Mouse (Mus musculus): ENCODE measurements around the gene Rrp9. TPM values are rescaled to one million over a fixed set of nuclear protein-coding genes. Genes with fewer than 3 reads are reported as not detected.
A peak's percentile ranks its signal among the peaks of the same experiment; 100 is the strongest.

The Rrp9 gene
- polyA plus RNA-seq, 1 experiment from 2014 or later = 21.8 TPM

DNA sequence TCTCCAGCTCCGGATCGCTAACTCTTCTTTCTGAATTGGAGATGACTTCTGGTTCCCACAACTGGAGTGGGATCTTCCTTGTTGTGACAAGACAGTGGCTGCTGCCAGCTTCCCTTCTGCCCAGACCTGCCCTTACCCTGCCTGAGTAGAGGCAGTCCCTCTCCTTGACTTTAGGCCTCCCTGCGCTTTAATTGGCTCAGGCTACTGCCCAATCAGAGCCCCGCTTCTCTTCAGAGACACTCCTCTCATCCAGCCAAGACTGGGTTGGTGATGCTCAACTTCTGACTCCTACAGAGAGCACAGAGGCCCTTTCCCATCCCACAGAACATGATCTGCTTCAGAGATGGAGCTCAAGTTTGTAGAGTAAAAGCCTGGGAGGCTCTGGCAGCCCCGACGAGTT, 28.5 kb downstream of the Rrp9 start:
- Histone ChIP-seq H3K4me3 (ENCODE audit: control insufficient read depth in 1 of 2, insufficient read depth in 1 of 2, low read depth in 1 of 2, low read length in 2 of 2) (no peak overlapping the region), H3K4me2 (ENCODE audit: low read length) (no peak overlapping the region), H3K27me3 (ENCODE audit: control insufficient read depth, insufficient read depth, low read length) (peaks cover 4% of the 10 kb centered on the region), H3K27ac (replicated peaks in 1 of 2; ENCODE audit: control insufficient read depth in 1 of 2, insufficient read depth in 1 of 2, low read depth in 2 of 2, low read length in 2 of 2) (no peak overlapping the region), H3K4me1 (ENCODE audit: control insufficient read depth in 2 of 2, insufficient read depth in 2 of 2, low read length in 2 of 2) (no peaks in the 10 kb centered on the region), H3K9ac (ENCODE audit: low read length) (no peak overlapping the region), H3K9me3 (ENCODE audit: control insufficient read depth, low read length) (no peaks in the 10 kb centered on the region), H3K36me3 (ENCODE audit: control insufficient read depth, insufficient read depth, low read length) (no peaks in the 10 kb centered on the region)
- ATAC-seq (ENCODE audit: insufficient number of reproducible peaks, insufficient read depth, low FRiP score, low read depth) = no peak
- 70% methylated on average over 6 of the region's 6 CpGs for WGBS

DNA sequence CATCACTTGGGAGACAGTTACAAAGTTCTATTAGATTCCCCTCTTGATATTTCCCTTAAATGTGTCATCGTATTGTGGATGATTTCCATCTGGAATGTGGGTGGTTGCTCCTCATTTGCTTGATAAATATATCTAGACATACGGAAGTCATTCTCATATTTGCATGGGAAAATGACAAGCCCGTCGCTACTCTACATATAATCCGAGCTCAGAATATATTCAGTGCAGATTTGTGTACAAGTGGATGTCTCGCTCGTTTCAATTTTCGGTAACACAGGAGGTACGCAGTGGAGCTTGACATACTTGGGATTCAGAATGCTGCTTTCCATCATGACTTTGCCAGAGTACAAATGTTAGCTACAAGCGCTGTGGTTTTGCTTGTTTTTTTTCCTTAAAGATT, 33.6 kb downstream of the Rrp9 start:
- Histone ChIP-seq H3K4me2 (ENCODE audit: low read length) (no peak overlapping the region), H3K4me3 (ENCODE audit: control insufficient read depth in 1 of 2, insufficient read depth in 1 of 2, low read depth in 1 of 2, low read length in 2 of 2) (no peak overlapping the region), H3K9ac (ENCODE audit: low read length) (no peak overlapping the region), H3K27ac (replicated peaks in 1 of 2; ENCODE audit: control insufficient read depth in 1 of 2, insufficient read depth in 1 of 2, low read depth in 2 of 2, low read length in 2 of 2) (no peak overlapping the region), H3K27me3 (ENCODE audit: control insufficient read depth, insufficient read depth, low read length) (peaks cover 7% of the 10 kb centered on the region), H3K9me3 (ENCODE audit: control insufficient read depth, low read length) (no peaks in the 10 kb centered on the region), H3K4me1 (ENCODE audit: control insufficient read depth in 2 of 2, insufficient read depth in 2 of 2, low read length in 2 of 2) (peaks cover 5 to 9% of the 10 kb centered on the region in 2 experiments; a peak in 3 of 4 replicates), H3K36me3 (ENCODE audit: control insufficient read depth, insufficient read depth, low read length) (no peaks in the 10 kb centered on the region)
- ATAC-seq (ENCODE audit: insufficient number of reproducible peaks, insufficient read depth, low FRiP score, low read depth) = no peak
- 86% methylated on average over 10 of the region's 10 CpGs for WGBS

DNA sequence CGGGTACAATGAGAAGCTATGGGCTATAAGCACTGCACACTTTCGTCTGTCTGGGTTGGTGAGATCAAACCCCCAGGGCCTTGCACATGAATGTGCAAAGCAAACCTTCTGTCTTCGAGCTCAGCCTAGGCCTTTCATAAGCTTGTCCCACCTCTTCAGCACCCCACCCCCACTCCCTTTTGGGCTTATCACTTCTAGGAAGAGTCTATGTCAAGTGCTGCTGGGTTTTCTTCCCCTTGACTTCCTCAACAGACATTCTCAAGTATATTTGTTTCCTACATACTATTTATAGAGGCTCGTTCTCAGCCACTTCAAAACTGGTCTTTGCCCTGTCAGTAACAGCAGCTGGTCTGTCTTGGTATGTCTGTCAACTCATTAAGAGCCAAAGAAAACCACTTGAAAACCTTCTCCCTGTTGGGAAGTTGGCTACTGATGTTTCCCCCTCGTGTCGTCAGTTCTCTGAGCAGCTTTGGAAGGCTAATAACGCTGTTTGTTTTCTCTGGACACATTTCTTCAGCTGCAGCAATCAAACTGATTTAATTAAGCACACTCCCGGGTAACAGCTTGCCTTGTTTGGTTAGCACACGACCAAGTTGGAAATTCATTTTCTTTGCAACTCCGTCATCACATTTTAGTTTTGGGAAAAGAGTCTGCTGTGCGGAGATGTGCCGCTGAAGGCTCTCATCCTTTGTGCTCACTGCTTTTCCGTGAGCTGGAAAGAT, 37.1 kb downstream of the Rrp9 start:
- H3K27ac ChIP-seq (replicated peaks in 1 of 2; ENCODE audit: control insufficient read depth in 1 of 2, insufficient read depth in 1 of 2, low read depth in 2 of 2, low read length in 2 of 2) = no peak overlapping the region
- peaks cover 9% of the 10 kb centered on the region for H3K27me3 ChIP-seq (ENCODE audit: control insufficient read depth, insufficient read depth, low read length)
- H3K4me2 ChIP-seq (ENCODE audit: low read length) = 0 out of 2 replicates have a peak overlapping the region, but pooled peaks have one; percentile 17
- H3K4me3 ChIP-seq (ENCODE audit: control insufficient read depth in 1 of 2, insufficient read depth in 1 of 2, low read depth in 1 of 2, low read length in 2 of 2) = no peak overlapping the region
- peaks cover 5 to 9% of the 10 kb centered on the region in 2 experiments; a peak in 3 of 4 replicates for H3K4me1 ChIP-seq (ENCODE audit: control insufficient read depth in 2 of 2, insufficient read depth in 2 of 2, low read length in 2 of 2)
- no peak for ATAC-seq (ENCODE audit: insufficient number of reproducible peaks, insufficient read depth, low FRiP score, low read depth)
- no peak overlapping the region for H3K9ac ChIP-seq (ENCODE audit: low read length)
- H3K9me3 ChIP-seq (ENCODE audit: control insufficient read depth, low read length) = no peaks in the 10 kb centered on the region
- WGBS = 28% methylated on average over 13 of the region's 13 CpGs
- H3K36me3 ChIP-seq (ENCODE audit: control insufficient read depth, insufficient read depth, low read length) = no peaks in the 10 kb centered on the region

DNA sequence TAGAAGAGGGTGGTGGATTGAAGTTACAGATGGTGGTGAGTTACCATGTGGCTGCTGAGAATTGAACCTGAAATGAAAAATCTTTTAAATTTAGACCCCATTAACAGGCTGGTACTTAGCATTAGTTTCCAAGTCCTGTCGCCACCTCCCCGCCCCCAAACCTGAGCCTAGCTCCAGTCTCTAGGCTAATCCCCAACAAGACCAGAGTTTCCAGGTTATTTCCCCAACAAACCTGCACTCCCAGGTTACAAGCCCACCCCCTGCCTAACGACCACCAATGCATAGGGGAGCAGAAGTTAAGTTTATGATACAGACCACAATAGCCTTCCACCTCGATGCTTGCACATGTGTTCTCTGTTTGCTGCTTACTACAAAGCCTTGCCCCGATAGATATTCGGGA, 37.8 kb downstream of the Rrp9 start:
- Histone ChIP-seq H3K27me3 (ENCODE audit: control insufficient read depth, insufficient read depth, low read length) (peaks cover 9% of the 10 kb centered on the region), H3K4me1 (ENCODE audit: control insufficient read depth in 2 of 2, insufficient read depth in 2 of 2, low read length in 2 of 2) (peaks cover 5 to 9% of the 10 kb centered on the region in 2 experiments; a peak in 3 of 4 replicates), H3K4me2 (ENCODE audit: low read length) (no peak overlapping the region), H3K9ac (ENCODE audit: low read length) (no peak overlapping the region), H3K4me3 (ENCODE audit: control insufficient read depth in 1 of 2, insufficient read depth in 1 of 2, low read depth in 1 of 2, low read length in 2 of 2) (no peak overlapping the region), H3K9me3 (ENCODE audit: control insufficient read depth, low read length) (no peaks in the 10 kb centered on the region), H3K27ac (replicated peaks in 1 of 2; ENCODE audit: control insufficient read depth in 1 of 2, insufficient read depth in 1 of 2, low read depth in 2 of 2, low read length in 2 of 2) (no peak overlapping the region), H3K36me3 (ENCODE audit: control insufficient read depth, insufficient read depth, low read length) (no peaks in the 10 kb centered on the region)
- ATAC-seq (ENCODE audit: insufficient number of reproducible peaks, insufficient read depth, low FRiP score, low read depth) = no peak
- WGBS = 68% methylated on average over 6 of the region's 6 CpGs

DNA sequence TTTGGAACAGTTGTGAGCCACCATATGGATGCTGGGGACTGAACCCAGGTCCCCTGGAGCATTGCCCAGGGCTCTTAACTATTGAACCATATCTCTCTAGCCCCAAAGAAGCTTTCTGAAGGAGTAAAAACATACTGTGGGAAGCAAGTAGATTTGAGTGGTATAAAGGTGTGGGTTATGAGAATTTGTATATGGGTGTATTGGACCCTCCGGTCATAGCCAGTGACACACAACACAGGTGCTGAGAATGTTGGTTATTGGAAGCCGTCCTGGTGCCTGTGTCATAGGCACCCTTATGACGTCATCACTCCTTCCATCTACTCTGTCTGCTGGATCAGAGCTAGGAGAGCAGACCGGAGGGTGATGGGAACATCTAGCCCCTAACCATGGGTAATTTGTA, 38.5 kb downstream of the Rrp9 start, which contains the start of gene Iqcf5:
Gene Iqcf5, plus strand, starts transcription at position 301 of the 400 bp plus-strand sequence.
- 87% methylated on average over 4 of the region's 4 CpGs for WGBS
- no peak within 1 kb of the TSS for H3K9ac ChIP-seq (ENCODE audit: low read length)
- H3K27me3 ChIP-seq (ENCODE audit: control insufficient read depth, insufficient read depth, low read length) = 0 out of 2 replicates have a peak, but pooled peaks cover 6% of the 10 kb centered on the region
- H3K4me3 ChIP-seq (ENCODE audit: control insufficient read depth in 1 of 2, insufficient read depth in 1 of 2, low read depth in 1 of 2, low read length in 2 of 2) = no peak within 1 kb of the TSS
- no peak within 1 kb of the TSS for H3K4me2 ChIP-seq (ENCODE audit: low read length)
- H3K4me1 ChIP-seq (ENCODE audit: control insufficient read depth in 2 of 2, insufficient read depth in 2 of 2, low read length in 2 of 2) = peaks cover 5 to 9% of the 10 kb centered on the region in 2 experiments; a peak in 3 of 4 replicates
- H3K27ac ChIP-seq (replicated peaks in 1 of 2; ENCODE audit: control insufficient read depth in 1 of 2, insufficient read depth in 1 of 2, low read depth in 2 of 2, low read length in 2 of 2) = no peak within 1 kb of the TSS
- no peaks in the 10 kb centered on the region for H3K36me3 ChIP-seq (ENCODE audit: control insufficient read depth, insufficient read depth, low read length)
- H3K9me3 ChIP-seq (ENCODE audit: control insufficient read depth, low read length) = no peaks in the 10 kb centered on the region
- no peak for ATAC-seq (ENCODE audit: insufficient number of reproducible peaks, insufficient read depth, low FRiP score, low read depth)

DNA sequence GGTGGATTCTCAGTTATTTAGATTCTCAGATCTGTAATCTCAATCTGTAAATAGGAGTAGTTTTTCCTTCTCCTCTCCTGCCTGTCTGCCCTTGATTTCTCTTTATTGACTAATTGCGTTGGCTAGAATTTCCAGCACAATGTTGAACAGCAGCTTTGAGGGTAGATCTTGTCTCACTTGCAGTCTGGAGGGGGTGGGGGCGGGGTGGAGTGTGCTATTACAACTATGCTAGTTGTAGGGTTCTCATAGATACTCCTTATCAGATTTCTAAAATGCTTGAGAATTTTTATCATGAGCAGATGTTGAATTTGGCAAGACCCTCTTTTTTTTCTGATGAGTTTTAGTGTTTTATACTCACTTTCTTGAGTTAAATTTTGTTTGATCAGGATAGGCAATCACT, 43.7 kb downstream of the Rrp9 start:
- peaks cover 5% of the 10 kb centered on the region; the same call in 1 of the 2 replicates for H3K27me3 ChIP-seq (ENCODE audit: control insufficient read depth, insufficient read depth, low read length)
- no peaks in the 10 kb centered on the region for H3K36me3 ChIP-seq (ENCODE audit: control insufficient read depth, insufficient read depth, low read length)
- no peaks in the 10 kb centered on the region for H3K4me1 ChIP-seq (ENCODE audit: control insufficient read depth in 2 of 2, insufficient read depth in 2 of 2, low read length in 2 of 2)
- H3K4me2 ChIP-seq (ENCODE audit: low read length) = no peak overlapping the region
- no peak overlapping the region for H3K27ac ChIP-seq (replicated peaks in 1 of 2; ENCODE audit: control insufficient read depth in 1 of 2, insufficient read depth in 1 of 2, low read depth in 2 of 2, low read length in 2 of 2)
- H3K4me3 ChIP-seq (ENCODE audit: control insufficient read depth in 1 of 2, insufficient read depth in 1 of 2, low read depth in 1 of 2, low read length in 2 of 2) = no peak overlapping the region
- 72% methylated on average over 2 of the region's 2 CpGs for WGBS
- H3K9me3 ChIP-seq (ENCODE audit: control insufficient read depth, low read length) = no peaks in the 10 kb centered on the region
- ATAC-seq (ENCODE audit: insufficient number of reproducible peaks, insufficient read depth, low FRiP score, low read depth) = no peak
- H3K9ac ChIP-seq (ENCODE audit: low read length) = no peak overlapping the region

DNA sequence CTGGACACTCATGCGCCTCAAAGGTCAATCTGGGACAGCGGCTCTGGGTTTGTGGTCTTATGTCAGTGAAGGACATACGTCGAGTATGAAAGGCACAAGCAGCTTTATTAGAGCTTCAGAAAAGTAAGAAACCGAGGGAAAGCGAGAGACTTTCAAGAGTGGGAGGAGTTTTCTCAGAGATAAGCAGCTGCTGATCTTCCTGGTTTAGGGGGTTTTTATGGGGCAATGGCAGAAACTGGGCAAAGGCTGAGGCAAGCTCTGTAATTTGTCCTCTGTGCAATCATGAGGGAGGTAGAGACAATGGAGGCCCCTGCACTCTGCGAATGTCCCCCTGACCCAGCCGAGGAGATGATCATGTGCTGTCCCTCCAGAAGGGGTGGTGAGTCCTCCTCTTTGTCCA, 44.1 kb downstream of the Rrp9 start:
- ATAC-seq (ENCODE audit: insufficient number of reproducible peaks, insufficient read depth, low FRiP score, low read depth) = no peak
- H3K27me3 ChIP-seq (ENCODE audit: control insufficient read depth, insufficient read depth, low read length) = peaks cover 3% of the 10 kb centered on the region; the same call in 1 of the 2 replicates
- H3K4me1 ChIP-seq (ENCODE audit: control insufficient read depth in 2 of 2, insufficient read depth in 2 of 2, low read length in 2 of 2) = no peaks in the 10 kb centered on the region
- no peak overlapping the region for H3K4me2 ChIP-seq (ENCODE audit: low read length)
- H3K9ac ChIP-seq (ENCODE audit: low read length) = no peak overlapping the region
- no peaks in the 10 kb centered on the region for H3K36me3 ChIP-seq (ENCODE audit: control insufficient read depth, insufficient read depth, low read length)
- H3K4me3 ChIP-seq (ENCODE audit: control insufficient read depth in 1 of 2, insufficient read depth in 1 of 2, low read depth in 1 of 2, low read length in 2 of 2) = no peak overlapping the region
- no peak overlapping the region for H3K27ac ChIP-seq (replicated peaks in 1 of 2; ENCODE audit: control insufficient read depth in 1 of 2, insufficient read depth in 1 of 2, low read depth in 2 of 2, low read length in 2 of 2)
- 69% methylated on average over 8 of the region's 8 CpGs for WGBS
- H3K9me3 ChIP-seq (ENCODE audit: control insufficient read depth, low read length) = no peaks in the 10 kb centered on the region

DNA sequence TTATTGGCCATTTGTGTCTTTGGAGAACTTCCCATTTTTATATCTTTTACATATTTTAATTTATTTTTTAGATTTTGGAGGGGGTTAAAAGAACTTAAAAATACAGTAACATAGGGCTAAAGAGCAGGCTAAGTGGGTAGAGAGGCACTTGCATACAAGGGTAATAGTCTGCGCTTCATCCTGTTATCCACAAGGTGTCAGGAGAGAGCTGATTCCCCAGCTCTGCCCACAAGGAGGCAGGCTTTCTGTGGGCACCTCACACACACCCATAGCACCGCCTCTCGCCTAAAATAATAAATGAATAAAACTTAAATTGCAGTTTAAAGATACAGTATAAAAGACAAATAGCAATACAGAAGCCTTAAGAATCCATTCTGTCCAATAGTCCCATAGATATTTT, 56.1 kb downstream of the Rrp9 start:
- Histone ChIP-seq H3K9me3 (ENCODE audit: control insufficient read depth, low read length) (no peaks in the 10 kb centered on the region), H3K4me3 (ENCODE audit: control insufficient read depth in 1 of 2, insufficient read depth in 1 of 2, low read depth in 1 of 2, low read length in 2 of 2) (no peak overlapping the region), H3K36me3 (ENCODE audit: control insufficient read depth, insufficient read depth, low read length) (no peaks in the 10 kb centered on the region), H3K9ac (ENCODE audit: low read length) (no peak overlapping the region), H3K4me2 (ENCODE audit: low read length) (no peak overlapping the region), H3K27ac (replicated peaks in 1 of 2; ENCODE audit: control insufficient read depth in 1 of 2, insufficient read depth in 1 of 2, low read depth in 2 of 2, low read length in 2 of 2) (no peak overlapping the region), H3K27me3 (ENCODE audit: control insufficient read depth, insufficient read depth, low read length) (no peaks in the 10 kb centered on the region), H3K4me1 (ENCODE audit: control insufficient read depth in 2 of 2, insufficient read depth in 2 of 2, low read length in 2 of 2) (no peaks in the 10 kb centered on the region)
- no peak for ATAC-seq (ENCODE audit: insufficient number of reproducible peaks, insufficient read depth, low FRiP score, low read depth)
- WGBS = 26% methylated on average over 3 of the region's 3 CpGs

All from heart, embryonic 14.5 days (tissue).